Comparison of ENCODE assay signal across 8 mouse cellular contexts in the genomic region with DNA sequence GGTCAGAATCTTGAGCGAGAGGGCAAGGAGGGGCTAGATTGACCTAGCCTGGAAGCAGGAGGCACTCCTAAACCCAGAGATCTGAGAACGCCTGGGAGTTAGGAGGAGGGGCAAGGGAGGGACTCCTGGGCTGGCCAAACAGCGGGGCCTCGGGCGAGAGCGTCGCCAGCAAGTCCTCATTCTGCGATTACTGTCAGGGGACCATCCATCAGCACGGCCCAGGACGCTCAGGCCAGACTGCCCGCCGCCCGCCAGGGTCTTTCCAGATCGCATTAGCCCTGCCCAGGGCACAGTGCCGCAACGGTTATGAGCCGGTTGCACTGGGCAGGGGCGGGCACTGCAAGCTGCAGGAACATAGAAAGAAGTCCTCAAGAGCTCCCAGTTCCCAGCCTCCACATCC. TPM values are rescaled to one million over a fixed set of nuclear protein-coding genes. Genes with fewer than 3 reads are reported as not detected.
DNase-seq lines count a peak whose midpoint lies in the region; ATAC-seq lines count a peak whose summit lies in the region.

No protein-coding gene starts in this region.

- H3K27ac ChIP-seq in lung, embryonic 15.5 days: no peak overlapping the region
- no peak overlapping the region for H3K27ac ChIP-seq in embryonic facial prominence, embryonic 10.5 days (replicated peaks)
- peak overlapping the region; percentile 70 for H3K27ac ChIP-seq in intestine, embryonic 16.5 days (ENCODE audit: low read length)
- peak overlapping the region; percentile 56 for H3K27ac ChIP-seq in neural tube, embryonic 15.5 days (replicated peaks)

- WGBS in lung, embryonic 15.5 days: under 1% methylated on average over 18 of the region's 18 CpGs
- under 1% methylated on average over 18 of the region's 18 CpGs for WGBS in embryonic facial prominence, embryonic 10.5 days
- 3% methylated on average over 18 of the region's 18 CpGs for WGBS in intestine, embryonic 16.5 days
- WGBS in neural tube, embryonic 15.5 days: 4% methylated on average over 18 of the region's 18 CpGs

- H3K36me3 ChIP-seq in lung, embryonic 15.5 days: no peaks in the 10 kb centered on the region
- H3K36me3 ChIP-seq in embryonic facial prominence, embryonic 10.5 days (replicated peaks): no peaks in the 10 kb centered on the region
- no peaks in the 10 kb centered on the region for H3K36me3 ChIP-seq in intestine, embryonic 16.5 days (ENCODE audit: control insufficient read depth, insufficient read depth, low read length)
- no peaks in the 10 kb centered on the region for H3K36me3 ChIP-seq in neural tube, embryonic 15.5 days

- no peak for DNase-seq in lung, adult 18-20 months
- peak; percentile 24 for DNase-seq in embryonic facial prominence, embryonic 10.5 days (ENCODE audit: low spot score)
- DNase-seq in frontal cortex, postnatal 36 days (ENCODE audit: low spot score in 2 of 2): no peak
- DNase-seq in cerebellum, postnatal 4 days (ENCODE audit: low spot score in 2 of 2): no peak

- H3K4me3 ChIP-seq in lung, embryonic 15.5 days: peak overlapping the region; percentile 20; the same call in 1 of the 2 replicates
- H3K4me3 ChIP-seq in embryonic facial prominence, embryonic 10.5 days: peak overlapping the region; percentile 32
- peak overlapping the region; percentile 31 for H3K4me3 ChIP-seq in intestine, embryonic 16.5 days (ENCODE audit: low read length)
- no peak overlapping the region; the same call in 1 of the 2 replicates for H3K4me3 ChIP-seq in neural tube, embryonic 15.5 days (replicated peaks)

- no peak for ATAC-seq in lung, embryonic 15.5 days (ENCODE audit: borderline replicate concordance, extremely low read depth, low FRiP score, low TSS enrichment)
- peak; percentile 65; the same call in 1 of the 2 replicates for ATAC-seq in intestine, embryonic 16.5 days
- ATAC-seq in neural tube, embryonic 15.5 days (ENCODE audit: low FRiP score): peak; percentile 35; the same call in 1 of the 2 replicates
- ATAC-seq in activated CD4-positive, CD25-positive, alpha-beta regulatory T cell, adult 4 months: no peak

- H3K9me3 ChIP-seq in lung, embryonic 15.5 days: no peaks in the 10 kb centered on the region
- H3K9me3 ChIP-seq in embryonic facial prominence, embryonic 10.5 days: no peaks in the 10 kb centered on the region
- H3K9me3 ChIP-seq in intestine, embryonic 16.5 days (ENCODE audit: control insufficient read depth, low read length): no peaks in the 10 kb centered on the region
- no peaks in the 10 kb centered on the region for H3K9me3 ChIP-seq in neural tube, embryonic 15.5 days (replicated peaks)

- peak overlapping the region; percentile 58 for H3K4me2 ChIP-seq in lung, embryonic 15.5 days
- H3K4me2 ChIP-seq in intestine, embryonic 16.5 days (ENCODE audit: low read depth, low read length): peak overlapping the region; percentile 52
- H3K4me2 ChIP-seq in neural tube, embryonic 15.5 days: peak overlapping the region; percentile 48

- H3K4me1 ChIP-seq in lung, embryonic 15.5 days: peaks cover 8% of the 10 kb centered on the region; the same call in 1 of the 2 replicates
- H3K4me1 ChIP-seq in embryonic facial prominence, embryonic 10.5 days: peaks cover 12% of the 10 kb centered on the region
- peaks cover 9% of the 10 kb centered on the region for H3K4me1 ChIP-seq in intestine, embryonic 16.5 days (ENCODE audit: control insufficient read depth, insufficient read depth, low read length)
- peaks cover 54% of the 10 kb centered on the region for H3K4me1 ChIP-seq in neural tube, embryonic 15.5 days

- peaks cover 86% of the 10 kb centered on the region for H3K27me3 ChIP-seq in lung, embryonic 15.5 days
- H3K27me3 ChIP-seq in embryonic facial prominence, embryonic 10.5 days (replicated peaks; ENCODE audit: low read depth, poor library complexity, severe bottlenecking): peaks cover 97% of the 10 kb centered on the region
- H3K27me3 ChIP-seq in intestine, embryonic 16.5 days (replicated peaks; ENCODE audit: control insufficient read depth, insufficient read depth, low read length): peaks cover 15% of the 10 kb centered on the region
- no peaks in the 10 kb centered on the region for H3K27me3 ChIP-seq in neural tube, embryonic 15.5 days (replicated peaks)

- no peak overlapping the region for H3K9ac ChIP-seq in lung, embryonic 15.5 days
- peak overlapping the region; percentile 48; the same call in 1 of the 2 replicates for H3K9ac ChIP-seq in intestine, embryonic 16.5 days (ENCODE audit: low read depth, low read length)
- peak overlapping the region; percentile 23; the same call in 1 of the 2 replicates for H3K9ac ChIP-seq in neural tube, embryonic 15.5 days (replicated peaks)

RNA-seq across cellular contexts. Expression of a gene that starts 50.4 kb away (rescaled TPM):
- polyA plus RNA-seq in lung, embryonic 15.5 days (2015; fragmentation: Nextera tagmentation; extraction: Ambion mirVana): 1.4 and 1.5 TPM in 2 replicates
- polyA plus RNA-seq in embryonic facial prominence, embryonic 10.5 days (2016; fragmentation: Nextera tagmentation; extraction: Ambion mirVana): 0.11 and 0.16 TPM in 2 replicates
- 8.8 and 9.7 TPM in 2 replicates for polyA plus RNA-seq in intestine, embryonic 16.5 days (2015; fragmentation: Nextera tagmentation; extraction: Ambion mirVana)
- 26.7 and 48.6 TPM in 2 replicates for polyA plus RNA-seq in neural tube, embryonic 15.5 days (2015; fragmentation: Nextera tagmentation; extraction: Ambion mirVana)
- polyA plus RNA-seq in activated CD4-positive, CD25-positive, alpha-beta regulatory T cell, adult 4 months (2017; shearing (Covaris generic)): not detected

Comparison
In these comparisons a context has a peak if more than half of its experiments do, and no peak if none do; other contexts are left out.
1. ATAC-seq: peak in intestine, embryonic 16.5 days (single experiment) and neural tube, embryonic 15.5 days (single experiment); none in lung, embryonic 15.5 days (single experiment) and activated CD4-positive, CD25-positive, alpha-beta regulatory T cell, adult 4 months (single experiment).
2. H3K27ac ChIP-seq: peak in intestine, embryonic 16.5 days (single experiment) and neural tube, embryonic 15.5 days (single experiment); none in lung, embryonic 15.5 days (single experiment) and embryonic facial prominence, embryonic 10.5 days (single experiment).
3. Peak in every context shown above with its lines, with median percentiles within 50 percentile points of each other: H3K4me2 ChIP-seq.